Mouse (Mus musculus) large intestine, adult 2 months (tissue): Measurements from ENCODE around the gene Usp5. TPM values are rescaled to one million over a fixed set of nuclear protein-coding genes. Genes with fewer than 3 reads are reported as not detected.
"Not testable (repeated sequence)": the region's sequence is repeated elsewhere in the genome, so short reads cannot be mapped to it uniquely, and the experiment has no call there.

Experiments used
- DNase-seq: peaks from one replicate; pipeline ENCODE4 v3.0.0-alpha.2; 2012; ENCODE audit warnings: low read depth, low spot score
- WGBS: fragments of 180-500 bp; shearing (Covaris S2); methylation state at CpG from one replicate; pipeline ENCODE4 v1.1.7; 2018; 5-methylcytosine and 5-hydroxymethylcytosine counted together
- polyA plus RNA-seq: library from polyadenylated mRNA; depleted of rRNA; stranded (reverse); fragments of >200 nt; gene quantifications from 2 replicates; pipeline ENCODE4 v1.2.3, GENCODE M21; 2012

Usp5 gene
- polyA plus RNA-seq, 1 experiment, result 58.3 TPM

- no peak for DNase-seq
- under 1% methylated on average over 18 of the region's 18 CpGs for WGBS
These were observed 15.8 kb downstream of the Usp5 start for GRCm38 (mm10) chr6:124813496-124813895.

DNA sequence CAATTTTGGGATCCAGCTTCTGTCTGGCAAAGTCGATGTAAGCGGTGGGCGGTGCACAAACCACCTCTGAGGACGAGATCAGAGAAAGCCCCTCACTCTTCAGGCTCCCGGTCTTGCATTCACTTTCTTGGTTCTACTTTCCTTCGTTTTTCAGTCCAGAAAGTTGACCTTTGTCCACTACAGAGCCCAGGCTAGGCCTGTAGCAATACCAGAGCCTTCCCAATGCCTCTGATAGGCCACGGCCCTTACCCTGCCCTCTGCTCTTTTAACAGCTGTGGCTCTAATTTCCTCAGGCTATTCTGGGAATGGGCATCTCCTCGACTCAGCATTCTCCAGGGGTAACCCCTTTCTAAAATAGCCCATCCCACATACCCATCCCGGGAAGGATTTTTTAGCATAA lies 16.4 kb downstream of the Usp5 start:
- 14% methylated on average over 9 of the region's 9 CpGs for WGBS
- DNase-seq, result no peak

DNA sequence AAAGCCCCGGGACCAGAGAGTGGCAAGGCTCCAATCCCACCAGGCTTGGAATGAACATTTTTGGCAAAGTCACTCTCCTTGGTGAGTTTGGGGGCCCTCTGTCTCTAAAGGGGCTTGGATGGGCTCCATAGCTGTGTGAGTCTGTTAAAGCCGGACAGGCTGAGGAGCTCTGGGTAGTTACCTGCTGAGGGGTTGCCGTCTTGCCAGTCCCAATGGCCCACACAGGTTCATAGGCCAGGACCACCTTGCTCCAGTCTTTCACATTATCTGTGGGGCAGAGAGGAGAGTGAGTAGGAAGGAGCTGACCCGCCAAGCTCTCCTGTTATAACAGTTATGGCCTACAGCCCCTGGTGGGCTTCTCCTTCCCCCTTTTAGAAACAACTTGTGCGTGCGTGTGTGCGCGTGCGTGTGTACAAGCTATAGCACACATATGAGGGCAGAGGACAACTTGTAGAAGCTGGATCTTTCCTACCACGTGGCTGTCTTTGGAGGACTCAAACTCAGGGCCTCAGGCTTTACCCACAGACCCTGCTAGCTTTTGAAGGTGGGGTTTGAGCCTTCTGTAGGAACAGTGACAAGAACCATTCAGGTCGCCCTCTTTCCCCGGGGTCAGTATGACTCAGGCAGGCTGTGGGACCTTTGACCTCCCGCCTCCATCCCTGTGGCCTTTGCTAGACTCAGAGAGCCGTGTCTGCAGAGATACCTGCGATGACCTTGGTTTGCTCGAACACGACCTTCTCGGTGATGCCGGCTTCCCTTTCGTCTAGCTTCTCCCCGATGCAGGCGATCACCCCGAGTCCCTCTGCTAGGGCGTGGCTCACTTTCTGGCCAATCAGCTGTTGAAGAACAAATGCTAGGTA lies 17.4 kb downstream of the Usp5 start:
- 66% methylated on average over 24 of the region's 24 CpGs for WGBS

DNA sequence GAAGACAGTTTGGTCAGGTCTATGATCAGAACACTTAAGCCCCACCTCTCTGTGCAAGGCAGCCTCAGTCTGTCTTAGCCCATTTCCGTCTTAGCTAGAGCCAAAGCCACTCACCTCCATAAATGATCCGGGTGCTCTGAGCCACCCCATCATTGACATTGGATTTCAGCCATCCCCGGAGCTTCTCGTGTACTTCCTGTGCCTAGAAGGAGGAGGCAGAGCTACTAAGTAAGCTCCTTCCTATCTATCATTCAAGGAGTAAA lies 17.9 kb downstream of the Usp5 start:
- WGBS, result 18% methylated on average over 4 of the region's 4 CpGs

More for the DNA sequence above, 17.4 kb downstream of the Usp5 start:
- no peak for DNase-seq

GRCm38 (mm10) chr6:124810566-124811402 lies 18.5 kb downstream of the Usp5 start:
- not testable (repeated sequence) for DNase-seq
- 73% methylated on average over 11 of the region's 11 CpGs for WGBS

More for the DNA sequence above, 17.9 kb downstream of the Usp5 start:
- DNase-seq, result no peak

DNA sequence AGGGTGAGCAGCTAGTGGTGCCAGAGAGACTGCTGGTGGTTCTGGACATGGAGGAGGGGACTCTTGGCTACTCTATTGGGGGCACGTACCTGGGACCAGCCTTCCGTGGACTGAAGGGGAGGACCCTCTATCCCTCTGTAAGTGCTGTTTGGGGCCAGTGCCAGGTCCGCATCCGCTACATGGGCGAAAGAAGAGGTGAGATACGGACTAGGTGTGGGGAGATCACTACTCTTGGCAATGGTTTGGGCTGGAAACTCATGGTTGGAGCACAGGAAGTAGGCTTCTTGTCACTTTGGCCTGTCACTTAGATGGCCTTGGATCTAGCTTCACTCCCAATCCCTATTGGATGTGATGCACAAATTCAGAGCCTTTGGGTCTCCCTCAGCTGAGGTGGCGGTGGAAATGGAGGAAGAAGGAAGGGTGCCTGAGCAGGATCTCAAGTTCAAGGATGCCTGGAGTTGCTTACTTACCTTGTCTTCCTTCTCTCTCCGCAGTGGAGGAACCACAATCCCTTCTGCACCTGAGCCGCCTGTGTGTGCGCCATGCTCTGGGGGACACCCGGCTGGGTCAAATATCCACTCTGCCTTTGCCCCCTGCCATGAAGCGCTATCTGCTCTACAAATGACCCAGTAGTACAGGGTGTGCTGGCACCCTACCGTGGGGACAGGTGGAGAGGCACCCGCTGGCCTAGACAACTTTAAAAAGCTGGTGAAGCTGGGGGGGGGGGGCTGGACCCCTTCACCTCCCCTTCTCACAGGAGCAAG lies 19.3 kb downstream of the Usp5 start:
- WGBS, result 50% methylated on average over 14 of the region's 14 CpGs
- no peak for DNase-seq

DNA sequence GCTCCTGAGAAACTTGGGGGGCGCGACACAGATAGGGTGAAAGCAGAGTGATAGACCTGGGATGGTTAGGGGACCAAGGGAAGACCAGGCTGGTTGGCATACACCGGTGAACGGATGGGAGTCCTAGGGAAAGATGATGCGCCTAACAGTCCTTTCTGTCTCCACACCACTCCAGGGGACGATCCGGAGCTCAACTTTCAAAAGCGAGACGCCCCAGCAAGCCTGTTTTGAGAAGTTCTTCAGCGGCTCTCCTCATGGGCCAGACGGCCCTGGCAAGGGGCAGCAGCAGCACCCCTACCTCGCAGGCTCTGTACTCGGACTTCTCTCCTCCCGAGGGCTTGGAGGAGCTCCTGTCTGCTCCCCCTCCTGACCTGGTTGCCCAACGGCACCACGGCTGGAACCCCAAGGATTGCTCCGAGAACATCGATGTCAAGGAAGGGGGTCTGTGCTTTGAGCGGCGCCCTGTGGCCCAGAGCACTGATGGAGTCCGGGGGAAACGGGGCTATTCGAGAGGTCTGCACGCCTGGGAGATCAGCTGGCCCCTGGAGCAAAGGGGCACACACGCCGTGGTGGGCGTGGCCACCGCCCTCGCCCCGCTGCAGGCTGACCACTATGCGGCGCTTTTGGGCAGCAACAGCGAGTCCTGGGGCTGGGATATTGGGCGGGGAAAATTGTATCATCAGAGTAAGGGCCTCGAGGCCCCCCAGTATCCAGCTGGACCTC lies 20.1 kb downstream of the Usp5 start:
- under 1% methylated on average over 35 of the region's 35 CpGs for WGBS
- DNase-seq, result no peak

DNA sequence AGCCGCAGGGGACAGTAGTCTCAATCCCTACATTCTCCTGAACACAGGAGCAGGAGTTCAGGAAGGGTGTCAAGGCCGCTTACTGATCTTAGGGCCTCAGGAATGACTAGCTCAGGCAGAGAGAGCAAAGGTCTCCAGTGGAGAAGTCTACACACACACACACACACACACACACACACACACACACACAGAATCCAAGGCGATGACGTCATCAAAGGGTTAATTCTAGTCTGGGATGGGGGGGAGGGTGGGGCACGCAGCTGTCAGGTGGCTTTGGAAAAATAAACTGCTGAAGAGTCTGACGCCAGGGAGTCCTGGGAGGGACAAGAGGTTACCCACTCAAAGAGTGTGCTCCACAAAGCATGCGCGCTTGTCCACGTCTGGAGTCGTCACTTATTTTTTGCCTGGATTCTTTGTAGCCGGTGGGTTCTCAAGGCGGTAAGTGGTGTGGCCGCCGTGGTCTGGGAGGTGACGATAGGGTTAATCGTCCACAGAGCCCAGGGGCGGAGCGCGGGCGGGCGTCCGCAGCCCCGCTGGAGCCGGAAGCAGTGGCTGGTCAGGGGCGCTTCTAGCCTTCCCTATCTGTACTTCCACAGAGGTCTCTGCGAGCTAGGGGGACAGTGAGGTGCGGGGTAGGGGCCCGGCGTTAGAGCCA lies 20.8 kb downstream of the Usp5 start, which contains the start of gene Spsb2:
TSS of gene Spsb2 (plus strand) at position 304 of the 655 bp plus-strand sequence.
- 1% methylated on average over 29 of the region's 29 CpGs for WGBS
- no peak for DNase-seq

- no peak for DNase-seq
- 46% methylated on average over 6 of the region's 6 CpGs for WGBS
These were observed 21.3 kb downstream of the Usp5 start for GRCm38 (mm10) chr6:124807986-124808357.

DNA sequence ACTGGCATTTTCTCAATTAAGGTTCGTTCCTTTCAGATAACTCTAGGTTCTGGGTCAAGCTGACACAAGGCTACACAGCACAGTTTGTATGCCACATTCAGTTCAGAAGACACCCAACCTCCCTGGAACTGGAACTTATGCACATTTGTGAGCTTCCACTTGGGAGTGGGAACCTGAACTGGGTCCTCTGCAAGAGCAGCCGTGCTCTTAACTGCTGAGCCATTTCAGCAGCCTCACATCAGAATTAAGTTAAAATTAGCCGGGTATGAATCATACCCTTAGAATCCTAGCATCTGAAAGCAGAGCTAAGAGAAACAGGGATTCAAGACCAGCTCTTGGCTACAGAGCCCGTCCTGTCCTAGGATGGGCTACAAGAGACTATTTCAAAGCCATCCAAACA lies 21.9 kb downstream of the Usp5 start:
- 71% methylated on average over 4 of the region's 4 CpGs for WGBS
- no peak for DNase-seq

DNA sequence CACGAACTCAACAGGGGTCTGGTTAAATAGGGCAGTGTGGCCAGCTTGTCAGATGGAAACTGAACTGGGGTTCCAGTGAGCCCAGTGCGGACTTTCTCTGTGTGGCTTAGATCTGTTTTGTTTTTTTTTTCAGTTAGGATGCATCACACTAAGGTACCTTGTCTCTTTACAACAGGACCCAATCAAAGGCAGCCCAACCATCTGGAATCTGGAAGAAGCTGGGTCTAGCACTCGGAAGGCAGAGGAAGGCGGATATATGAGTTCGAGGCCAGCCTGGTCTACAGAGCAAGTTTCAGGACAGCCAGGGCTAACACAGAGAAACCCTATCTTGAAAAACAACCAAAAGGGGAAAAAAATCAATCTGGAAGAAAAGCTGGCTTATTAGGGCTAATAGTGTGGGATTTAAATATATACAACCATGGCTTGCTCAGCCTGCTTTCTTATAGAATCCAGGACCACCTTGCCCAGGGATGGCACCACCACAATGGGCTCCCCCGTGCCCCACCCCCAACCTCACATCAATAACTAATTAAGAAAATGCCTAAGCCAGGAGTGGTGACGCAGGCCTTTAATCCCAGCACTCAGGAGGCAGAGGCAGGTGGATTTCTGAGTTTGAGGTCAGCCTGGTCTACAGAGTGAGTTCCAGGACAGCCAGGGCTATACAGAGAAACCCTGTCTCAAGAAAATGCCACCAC lies 22.7 kb downstream of the Usp5 start:
- no peak for DNase-seq
- WGBS, result 75% methylated on average over 7 of the region's 7 CpGs

- WGBS, result under 1% methylated on average over 34 of the region's 34 CpGs
- DNase-seq, result peak; percentile 96
These were observed 23.7 kb downstream of the Usp5 start for GRCm38 (mm10) chr6:124805341-124806321.

DNA sequence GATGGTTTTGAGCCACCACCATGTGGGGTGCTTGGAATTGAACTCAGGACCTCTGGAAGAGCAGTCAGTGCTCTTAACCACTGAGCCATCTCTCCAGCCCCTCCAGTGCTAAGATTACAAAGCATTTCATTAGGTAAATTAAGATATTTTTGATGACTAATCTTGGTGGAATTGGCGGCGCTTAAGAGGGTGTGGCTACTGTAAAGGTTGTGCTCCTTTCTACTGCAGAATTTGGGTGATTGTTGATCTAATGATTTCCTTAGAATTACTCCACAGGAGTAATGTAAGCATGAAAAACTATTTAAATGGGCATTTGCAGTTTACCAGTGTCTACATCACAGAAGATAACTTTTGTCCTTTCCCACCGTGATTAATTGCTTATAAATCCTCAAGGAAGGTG lies 24.9 kb downstream of the Usp5 start:
- 68% methylated on average over 3 of the region's 3 CpGs for WGBS
- no peak for DNase-seq

GRCm38 (mm10) chr6:124803691-124804090 lies 25.6 kb downstream of the Usp5 start:
- 98% methylated on average over 4 of the region's 4 CpGs for WGBS
- DNase-seq, result not testable (repeated sequence)

DNA sequence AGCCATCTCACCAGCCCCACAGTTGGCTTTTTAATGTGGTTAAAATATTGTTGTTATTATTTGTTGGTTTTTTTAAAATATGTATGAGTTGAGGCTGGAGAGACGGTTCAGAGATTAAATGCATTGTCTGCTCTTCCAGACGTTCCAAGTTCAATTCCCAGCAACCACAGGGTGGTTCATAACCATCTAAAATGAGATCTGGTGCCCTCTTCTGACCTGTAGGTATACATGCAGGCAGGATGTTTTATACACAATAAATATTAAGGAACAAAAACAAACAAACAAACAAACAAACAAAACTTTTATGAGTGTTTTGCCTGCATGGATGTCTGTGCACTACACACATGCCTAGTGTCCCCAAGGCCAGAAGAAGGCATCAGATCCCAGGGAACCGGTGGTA lies 26.2 kb downstream of the Usp5 start:
- WGBS, result 75% methylated on average over 3 of the region's 3 CpGs
- no peak for DNase-seq

DNA sequence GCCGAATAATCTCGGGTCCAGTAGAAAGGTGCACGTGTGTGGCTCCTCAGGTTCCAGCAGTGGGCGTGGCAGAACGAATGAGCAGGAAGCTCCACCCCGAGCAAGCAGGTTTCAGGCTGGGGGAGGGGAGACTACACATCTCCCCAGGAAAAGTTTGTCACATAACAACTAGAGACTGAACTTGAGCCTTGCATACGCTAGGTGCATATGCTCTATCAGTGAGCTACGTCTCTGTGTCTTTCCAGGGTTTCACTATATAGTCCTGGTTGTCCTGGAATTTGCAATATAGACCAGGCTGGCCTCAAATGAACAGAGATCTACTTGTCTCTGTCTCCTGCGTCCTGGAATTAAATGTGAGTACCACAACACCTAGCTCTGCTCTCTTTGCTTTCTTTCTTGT lies 26.9 kb downstream of the Usp5 start:
- not testable (repeated sequence) for DNase-seq
- WGBS, result 11% methylated on average over 7 of the region's 9 CpGs

DNA sequence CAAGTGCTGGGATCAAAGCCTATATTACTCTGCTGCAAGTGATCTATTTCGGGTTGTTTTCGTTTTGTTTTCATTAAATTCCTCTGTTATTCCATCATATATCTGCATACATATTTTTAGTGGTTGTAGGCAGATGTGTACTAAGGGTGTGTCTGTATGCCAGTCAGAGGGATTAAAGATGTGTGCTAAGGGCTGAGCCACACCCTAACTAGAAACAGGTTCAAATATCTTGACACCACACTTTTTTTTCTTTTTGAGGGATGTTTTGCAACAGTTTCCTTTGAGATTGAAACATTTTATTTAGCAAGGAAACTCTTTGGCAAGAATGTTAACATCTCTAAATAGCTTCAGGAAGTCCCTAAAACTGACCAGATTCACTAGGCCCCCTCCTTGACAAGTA lies 33.1 kb downstream of the Usp5 start:
- 23% methylated on average over 2 of the region's 2 CpGs for WGBS
- DNase-seq, result no peak
